Mouse (Mus musculus): ENCODE data around the gene Med28. TPM values are rescaled to one million over a fixed set of nuclear protein-coding genes. Genes with fewer than 3 reads are reported as not detected.

Med28 gene
- polyA plus RNA-seq, 1 experiment from 2014 or later = 92.2 TPM

- H3K27ac ChIP-seq (replicated peaks) = no peak overlapping the region
- H3K9ac ChIP-seq = no peak overlapping the region
- WGBS (ENCODE audit: insufficient replicate concordance) = 56% methylated on average over 10 of the region's 10 CpGs
- no peaks in the 10 kb centered on the region for H3K36me3 ChIP-seq (replicated peaks)
- H3K27me3 ChIP-seq = no peaks in the 10 kb centered on the region
- no peak overlapping the region for H3K4me2 ChIP-seq
- ATAC-seq (ENCODE audit: insufficient read depth) = no peak
- no peaks in the 10 kb centered on the region; the same call in 1 of the 2 replicates for H3K4me1 ChIP-seq (replicated peaks)
- H3K9me3 ChIP-seq (replicated peaks) = no peaks in the 10 kb centered on the region
- no peak overlapping the region for H3K4me3 ChIP-seq (replicated peaks)
Measured at GRCm38 (mm10) chr5:45539502-45539901, 19.5 kb downstream of the Med28 start.

GRCm38 (mm10) chr5:45543374-45543773 lies 23.3 kb downstream of the Med28 start:
- H3K27me3 ChIP-seq = no peaks in the 10 kb centered on the region
- ATAC-seq (ENCODE audit: insufficient read depth) = no peak
- no peak overlapping the region for H3K4me3 ChIP-seq (replicated peaks)
- no peak overlapping the region for H3K9ac ChIP-seq
- no peaks in the 10 kb centered on the region for H3K9me3 ChIP-seq (replicated peaks)
- no peaks in the 10 kb centered on the region for H3K36me3 ChIP-seq (replicated peaks)
- WGBS (ENCODE audit: insufficient replicate concordance) = 56% methylated on average over 5 of the region's 5 CpGs
- no peak overlapping the region for H3K27ac ChIP-seq (replicated peaks)
- no peaks in the 10 kb centered on the region for H3K4me1 ChIP-seq (replicated peaks)
- H3K4me2 ChIP-seq = no peak overlapping the region

- no peak overlapping the region for H3K4me2 ChIP-seq
- WGBS (ENCODE audit: insufficient replicate concordance) = 57% methylated on average over 1 of the region's 1 CpGs
- H3K9ac ChIP-seq = no peak overlapping the region
- no peak overlapping the region for H3K27ac ChIP-seq (replicated peaks)
- H3K36me3 ChIP-seq (replicated peaks) = no peaks in the 10 kb centered on the region
- no peaks in the 10 kb centered on the region for H3K9me3 ChIP-seq (replicated peaks)
- no peaks in the 10 kb centered on the region for H3K4me1 ChIP-seq (replicated peaks)
- no peak overlapping the region for H3K4me3 ChIP-seq (replicated peaks)
- no peaks in the 10 kb centered on the region for H3K27me3 ChIP-seq
- ATAC-seq (ENCODE audit: insufficient read depth) = no peak
Measured at GRCm38 (mm10) chr5:45549586-45549985, 29.6 kb downstream of the Med28 start.

GRCm38 (mm10) chr5:45564054-45564453 lies 44.0 kb downstream of the Med28 start:
- no peaks in the 10 kb centered on the region for H3K9me3 ChIP-seq (replicated peaks)
- ATAC-seq (ENCODE audit: insufficient read depth) = no peak
- no peaks in the 10 kb centered on the region for H3K27me3 ChIP-seq
- no peak overlapping the region for H3K4me2 ChIP-seq
- no peak overlapping the region for H3K9ac ChIP-seq
- H3K4me3 ChIP-seq (replicated peaks) = no peak overlapping the region
- no peaks in the 10 kb centered on the region for H3K4me1 ChIP-seq (replicated peaks)
- whole genome bisulfite sequencing (ENCODE audit: insufficient replicate concordance) = 19% methylated on average over 6 of the region's 6 CpGs
- H3K36me3 ChIP-seq (replicated peaks) = no peaks in the 10 kb centered on the region
- no peak overlapping the region for H3K27ac ChIP-seq (replicated peaks)

- no peaks in the 10 kb centered on the region for H3K9me3 ChIP-seq (replicated peaks)
- no peak for ATAC-seq (ENCODE audit: insufficient read depth)
- 67% methylated on average over 1 of the region's 1 CpGs for WGBS (ENCODE audit: insufficient replicate concordance)
- H3K27me3 ChIP-seq = no peaks in the 10 kb centered on the region
- no peaks in the 10 kb centered on the region for H3K36me3 ChIP-seq (replicated peaks)
- no peak overlapping the region for H3K4me2 ChIP-seq
- H3K27ac ChIP-seq (replicated peaks) = no peak overlapping the region
- H3K4me3 ChIP-seq (replicated peaks) = no peak overlapping the region
- H3K4me1 ChIP-seq (replicated peaks) = no peaks in the 10 kb centered on the region
- no peak overlapping the region for H3K9ac ChIP-seq
Measured at GRCm38 (mm10) chr5:45565829-45566228, 45.8 kb downstream of the Med28 start.

- Histone ChIP-seq H3K9ac (no peak overlapping the region), H3K27ac (replicated peaks) (no peak overlapping the region), H3K4me1 (replicated peaks) (no peaks in the 10 kb centered on the region), H3K27me3 (no peaks in the 10 kb centered on the region), H3K36me3 (replicated peaks) (no peaks in the 10 kb centered on the region), H3K9me3 (replicated peaks) (no peaks in the 10 kb centered on the region), H3K4me2 (no peak overlapping the region), H3K4me3 (replicated peaks) (no peak overlapping the region)
- ATAC-seq (ENCODE audit: insufficient read depth) = no peak
- WGBS (ENCODE audit: insufficient replicate concordance) = 34% methylated on average over 5 of the region's 5 CpGs
Measured at GRCm38 (mm10) chr5:45572816-45573215, 52.8 kb downstream of the Med28 start.

GRCm38 (mm10) chr5:45576716-45577115 lies 56.7 kb downstream of the Med28 start:
- Histone ChIP-seq H3K4me3 (replicated peaks) (no peak overlapping the region), H3K36me3 (replicated peaks) (no peaks in the 10 kb centered on the region), H3K9me3 (replicated peaks) (no peaks in the 10 kb centered on the region), H3K4me2 (no peak overlapping the region), H3K4me1 (replicated peaks) (no peaks in the 10 kb centered on the region), H3K27ac (replicated peaks) (no peak overlapping the region), H3K9ac (no peak overlapping the region), H3K27me3 (no peaks in the 10 kb centered on the region; the same call in 1 of the 2 replicates)
- no peak for ATAC-seq (ENCODE audit: insufficient read depth)
- 49% methylated on average over 3 of the region's 3 CpGs for WGBS (ENCODE audit: insufficient replicate concordance)

GRCm38 (mm10) chr5:45577376-45577775 lies 57.3 kb downstream of the Med28 start:
- 72% methylated on average over 1 of the region's 1 CpGs for WGBS (ENCODE audit: insufficient replicate concordance)
- no peak for ATAC-seq (ENCODE audit: insufficient read depth)
- Histone ChIP-seq H3K4me1 (replicated peaks) (no peaks in the 10 kb centered on the region), H3K27me3 (no peaks in the 10 kb centered on the region; the same call in 1 of the 2 replicates), H3K4me2 (no peak overlapping the region), H3K4me3 (replicated peaks) (no peak overlapping the region), H3K9me3 (replicated peaks) (no peaks in the 10 kb centered on the region), H3K9ac (no peak overlapping the region), H3K36me3 (replicated peaks) (no peaks in the 10 kb centered on the region), H3K27ac (replicated peaks) (no peak overlapping the region)

Other genes starting within 250 kb of the Med28 start
- gene Qdpr, start 70.0 kb upstream of the Med28 start, polyA plus RNA-seq (2015; fragmentation: Nextera tagmentation; extraction: Ambion mirVana) = 85.3 and 101 TPM in 2 replicates
- gene Clrn2, start 66.5 kb upstream of the Med28 start, polyA plus RNA-seq (2015; fragmentation: Nextera tagmentation; extraction: Ambion mirVana) = not detected in 2 replicates
- 37.3 and 39.1 TPM in 2 replicates for gene Lap3, start 26.9 kb upstream of the Med28 start, polyA plus RNA-seq (2015; fragmentation: Nextera tagmentation; extraction: Ambion mirVana)
- 0.06 and 0.12 TPM in 2 replicates for gene Fam184b, start 119.4 kb downstream of the Med28 start, polyA plus RNA-seq (2015; fragmentation: Nextera tagmentation; extraction: Ambion mirVana)
- 44.5 and 47.7 TPM in 2 replicates for gene Ncapg, start 149.7 kb downstream of the Med28 start, polyA plus RNA-seq (2015; fragmentation: Nextera tagmentation; extraction: Ambion mirVana)